Mouse (Mus musculus) erythroblast, embryonic 14.5 days (primary cell): ENCODE results near the gene Pced1b.

Experiments used
- GATA1 ChIP-seq: IDR thresholded peaks from 2 replicates; pipeline ENCODE4 v1.6.1; 2012; ENCODE audit warnings: low read length, inconsistent platforms, mixed read lengths
- TAL1 ChIP-seq: IDR thresholded peaks from 3 replicates; pipeline ENCODE4 v1.6.1; 2012; ENCODE audit warnings: low read length, inconsistent platforms, mixed read lengths

DNA sequence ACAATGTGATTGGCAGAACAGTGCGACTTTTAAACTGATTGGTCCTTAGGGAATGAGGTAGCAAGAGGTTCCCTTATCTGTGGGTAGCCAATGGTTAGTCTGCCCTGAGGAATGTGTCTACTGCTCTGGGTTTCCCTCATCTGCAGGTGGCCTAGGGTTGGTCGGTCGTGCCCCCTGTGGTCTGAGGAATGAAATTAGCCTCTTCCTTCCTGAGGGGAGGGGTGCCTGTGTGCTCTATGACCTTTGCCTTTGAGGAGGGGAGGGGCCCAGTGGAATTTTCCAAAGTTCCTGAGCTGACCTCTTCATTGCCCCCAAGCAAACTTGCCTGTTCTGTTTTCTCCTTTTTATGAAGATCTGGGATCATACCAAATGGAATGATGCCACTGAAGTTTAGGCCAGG lies 174.6 kb downstream of the Pced1b start:
- TF ChIP-seq GATA1 (no peak), TAL1 (no peak)
